Mouse (Mus musculus) layer of hippocampus, postnatal 10 days (tissue): ENCODE data around the gene Cadps2. TPM values are rescaled to one million over a fixed set of nuclear protein-coding genes. Genes with fewer than 3 reads are reported as not detected.

Experiments
- total RNA-seq, 2 experiments: library from RNA; stranded (reverse); gene quantifications; 2 replicates each; pipeline ENCODE4 v1.2.3; 2021

Cadps2 gene
- total RNA-seq, 2 experiments from 2014 or later = 79.1 to 83.7 TPM

Other genes with a start within 250 kb of the Cadps2 start
- gene Rnf133, start 189.1 kb downstream of the Cadps2 start, total RNA-seq = under 1 TPM; 0.25 to 0.89 TPM
- gene Rnf148, start 184.3 kb downstream of the Cadps2 start, total RNA-seq = under 1 TPM; 0.71 to 0.96 TPM
- not detected for gene Tas2r118, start 130.6 kb upstream of the Cadps2 start, total RNA-seq